Mouse (Mus musculus) forebrain, embryonic 10.5 days (tissue): ENCODE results near the gene Bloc1s1. TPM values are rescaled to one million over a fixed set of nuclear protein-coding genes. Genes with fewer than 3 reads are reported as not detected.
A peak's percentile ranks its signal among the peaks of the same experiment; 100 is the strongest.

Experiments
- DNase-seq: peaks from one replicate; pipeline ENCODE4 v3.0.0-alpha.2; 2017; ENCODE audit warnings: low spot score; ENCODE audit errors: extremely low spot score
- H3K27ac ChIP-seq: fragments of 300-500 bp; sonication (generic); 2 replicates; pipeline ENCODE4 v1.5.1; 2016; ENCODE audit warnings: mild to moderate bottlenecking
- H3K27me3 ChIP-seq: fragments of 300-500 bp; sonication (generic); 2 replicates; pipeline ENCODE4 v1.6.1; 2016; ENCODE audit warnings: mild to moderate bottlenecking; ENCODE audit not compliant: poor library complexity, severe bottlenecking
- H3K36me3 ChIP-seq: fragments of 300-500 bp; sonication (generic); replicated peaks from 2 replicates; pipeline ENCODE4 v1.6.1; 2016; ENCODE audit warnings: mild to moderate bottlenecking, moderate library complexity
- H3K4me1 ChIP-seq: fragments of 300-500 bp; sonication (generic); 2 replicates; pipeline ENCODE4 v1.6.1; 2016
- H3K4me3 ChIP-seq: fragments of 300-500 bp; sonication (generic); 2 replicates; pipeline ENCODE4 v1.5.1; 2016; ENCODE audit warnings: mild to moderate bottlenecking, moderate library complexity
- H3K9me3 ChIP-seq: fragments of 300-500 bp; sonication (generic); 2 replicates; pipeline ENCODE4 v1.6.1; 2016; ENCODE audit warnings: mild to moderate bottlenecking, moderate library complexity
- WGBS: fragments of 180-500 bp; shearing (Covaris S2); methylation state at CpG from one replicate; pipeline ENCODE4 v1.1.7; 2016; 5-methylcytosine and 5-hydroxymethylcytosine counted together
- polyA plus RNA-seq: library from polyadenylated mRNA; unstranded; fragments of >200 nt; fragmentation: Nextera tagmentation; extraction: Ambion mirVana; gene quantifications from 2 replicates; pipeline ENCODE4 v1.2.1, GENCODE M21; 2016

Bloc1s1 gene
- polyA plus RNA-seq, 1 experiment from 2014 or later = 178 TPM

GRCm38 (mm10) chr10:128896807-128897206 is 27.0 kb downstream of the Bloc1s1 start:
- DNase-seq = no peak
- 52% methylated on average over 1 of the region's 1 CpGs for WGBS
- Histone ChIP-seq H3K27me3 (peaks cover 52% of the 10 kb centered on the region), H3K9me3 (no peaks in the 10 kb centered on the region), H3K36me3 (no peaks in the 10 kb centered on the region), H3K27ac (no peak overlapping the region), H3K4me1 (peaks cover 27% of the 10 kb centered on the region), H3K4me3 (no peak overlapping the region)

- Histone ChIP-seq H3K27ac (no peak overlapping the region), H3K27me3 (peaks cover 52% of the 10 kb centered on the region), H3K4me1 (peaks cover 27% of the 10 kb centered on the region), H3K36me3 (no peaks in the 10 kb centered on the region), H3K9me3 (no peaks in the 10 kb centered on the region), H3K4me3 (peak overlapping the region; percentile 25)
- DNase-seq = no peak
- WGBS = 2% methylated on average over 17 of the region's 17 CpGs
These were observed 27.7 kb downstream of the Bloc1s1 start for GRCm38 (mm10) chr10:128895952-128896693.

- Histone ChIP-seq H3K9me3 (no peaks in the 10 kb centered on the region), H3K36me3 (no peaks in the 10 kb centered on the region), H3K27ac (no peak overlapping the region), H3K4me1 (peaks cover 31% of the 10 kb centered on the region), H3K27me3 (peaks cover 52% of the 10 kb centered on the region), H3K4me3 (peak overlapping the region; percentile 25)
- under 1% methylated on average over 9 of the region's 9 CpGs for WGBS
- peak; percentile 72 for DNase-seq
These were observed 28.4 kb downstream of the Bloc1s1 start for GRCm38 (mm10) chr10:128895437-128895836.

GRCm38 (mm10) chr10:128892246-128892645 is 31.6 kb downstream of the Bloc1s1 start:
- peaks cover 44% of the 10 kb centered on the region for H3K27me3 ChIP-seq
- no peaks in the 10 kb centered on the region for H3K9me3 ChIP-seq
- H3K36me3 ChIP-seq = peaks cover 9% of the 10 kb centered on the region
- H3K27ac ChIP-seq = peak overlapping the region; percentile 93
- H3K4me3 ChIP-seq = peak overlapping the region; percentile 89
- WGBS = 1% methylated on average over 9 of the region's 9 CpGs
- H3K4me1 ChIP-seq = peaks cover 62% of the 10 kb centered on the region
- peak; percentile 51 for DNase-seq

GRCm38 (mm10) chr10:128891296-128892094 is 32.3 kb downstream of the Bloc1s1 start, which contains the start of gene Gdf11:
TSS of gene Gdf11 (minus strand) at chr10:128891718.
- 2% methylated on average over 59 of the region's 89 CpGs for WGBS
- DNase-seq = peak; percentile 85
- Histone ChIP-seq H3K9me3 (no peaks in the 10 kb centered on the region), H3K27ac (peak within 1 kb of the TSS; percentile 93), H3K4me3 (peak within 1 kb of the TSS; percentile 89), H3K27me3 (peaks cover 36% of the 10 kb centered on the region), H3K4me1 (peaks cover 59% of the 10 kb centered on the region), H3K36me3 (peaks cover 17% of the 10 kb centered on the region)

GRCm38 (mm10) chr10:128890383-128891295 is 33.2 kb downstream of the Bloc1s1 start:
- Histone ChIP-seq H3K36me3 (peaks cover 25% of the 10 kb centered on the region), H3K27ac (peak overlapping the region; percentile 93), H3K4me3 (peak overlapping the region; percentile 89), H3K4me1 (peaks cover 55% of the 10 kb centered on the region), H3K27me3 (peaks cover 28% of the 10 kb centered on the region), H3K9me3 (no peaks in the 10 kb centered on the region)
- WGBS = under 1% methylated on average over 40 of the region's 40 CpGs
- DNase-seq = peak; percentile 40

GRCm38 (mm10) chr10:128889846-128890245 is 34.0 kb downstream of the Bloc1s1 start:
- Histone ChIP-seq H3K27ac (peak overlapping the region; percentile 93), H3K4me1 (peaks cover 54% of the 10 kb centered on the region), H3K36me3 (peaks cover 33% of the 10 kb centered on the region), H3K9me3 (no peaks in the 10 kb centered on the region), H3K27me3 (peaks cover 26% of the 10 kb centered on the region), H3K4me3 (peak overlapping the region; percentile 89)
- WGBS = 6% methylated on average over 1 of the region's 2 CpGs
- DNase-seq = no peak

DNA sequence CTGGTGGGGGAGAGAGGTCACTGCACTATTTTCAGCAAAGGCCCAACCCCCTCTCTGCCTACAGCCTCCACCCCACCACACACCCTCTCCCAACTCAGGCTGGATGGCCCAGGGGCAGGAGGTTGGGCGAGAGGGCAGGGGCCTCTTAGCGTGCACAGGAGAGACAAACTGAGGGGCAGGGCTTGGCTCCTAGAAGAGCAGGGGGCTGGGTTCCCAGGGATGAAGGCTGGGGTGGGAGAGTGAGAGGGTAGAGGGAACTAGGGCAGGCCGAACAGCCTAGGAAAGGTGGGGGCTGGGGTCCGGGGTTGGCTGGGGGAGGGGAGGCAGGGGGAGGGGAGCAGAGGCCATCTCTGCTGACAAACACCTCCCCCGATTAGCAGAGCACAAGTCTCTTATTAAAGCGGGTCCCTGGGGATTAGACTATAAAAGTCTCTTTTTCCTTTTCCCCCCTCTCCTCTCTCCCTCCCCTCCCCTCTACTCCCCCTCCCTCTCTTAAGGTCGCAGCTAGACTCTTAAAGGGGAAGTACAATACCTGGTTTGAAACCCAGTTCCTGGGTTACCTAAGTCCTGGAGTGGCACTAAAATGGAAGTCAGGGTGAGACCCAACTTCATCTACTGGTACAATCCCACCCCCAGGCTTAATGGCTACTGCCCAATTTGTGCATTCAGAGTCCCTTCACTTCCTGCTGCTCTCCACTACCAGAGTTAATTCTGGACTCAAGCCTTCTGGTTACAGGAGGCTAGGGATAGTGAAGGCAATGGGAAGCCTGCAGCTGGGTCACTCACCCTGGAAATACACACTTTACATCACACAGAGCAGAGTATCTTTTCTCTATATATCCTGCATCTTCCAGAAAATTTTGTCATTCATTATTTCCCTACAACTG is 34.7 kb downstream of the Bloc1s1 start:
- Histone ChIP-seq H3K4me1 (peaks cover 54% of the 10 kb centered on the region), H3K9me3 (no peaks in the 10 kb centered on the region), H3K36me3 (peaks cover 40% of the 10 kb centered on the region), H3K27me3 (peaks cover 19% of the 10 kb centered on the region), H3K27ac (peak overlapping the region; percentile 93), H3K4me3 (peak overlapping the region; percentile 89)
- 0% methylated on average over 7 of the region's 7 CpGs for WGBS
- peak; percentile 84 for DNase-seq

DNA sequence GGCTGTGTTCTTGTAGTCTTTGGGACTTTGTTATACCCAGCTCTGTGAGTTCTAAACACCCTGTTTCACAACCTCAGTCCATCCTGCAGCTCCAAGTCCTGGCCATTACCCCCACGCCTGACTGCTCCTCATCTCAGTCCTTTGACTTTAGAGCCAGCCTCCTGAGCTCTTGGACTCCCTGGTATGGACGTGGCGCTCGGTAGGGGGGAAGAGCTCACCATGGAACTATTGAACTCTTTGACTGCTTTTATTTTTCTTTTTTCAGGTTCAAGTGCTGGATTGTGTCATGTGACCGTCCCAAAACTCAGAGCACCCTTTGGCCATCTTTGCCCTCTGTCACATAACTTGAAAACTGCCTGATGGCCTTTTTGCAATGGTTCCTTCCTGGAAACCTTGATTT is 41.8 kb downstream of the Bloc1s1 start:
- Histone ChIP-seq H3K4me1 (peaks cover 7% of the 10 kb centered on the region), H3K4me3 (no peak overlapping the region), H3K9me3 (no peaks in the 10 kb centered on the region), H3K36me3 (peaks cover 99% of the 10 kb centered on the region), H3K27ac (no peak overlapping the region), H3K27me3 (no peaks in the 10 kb centered on the region)
- no peak for DNase-seq
- WGBS = 81% methylated on average over 5 of the region's 5 CpGs

DNA sequence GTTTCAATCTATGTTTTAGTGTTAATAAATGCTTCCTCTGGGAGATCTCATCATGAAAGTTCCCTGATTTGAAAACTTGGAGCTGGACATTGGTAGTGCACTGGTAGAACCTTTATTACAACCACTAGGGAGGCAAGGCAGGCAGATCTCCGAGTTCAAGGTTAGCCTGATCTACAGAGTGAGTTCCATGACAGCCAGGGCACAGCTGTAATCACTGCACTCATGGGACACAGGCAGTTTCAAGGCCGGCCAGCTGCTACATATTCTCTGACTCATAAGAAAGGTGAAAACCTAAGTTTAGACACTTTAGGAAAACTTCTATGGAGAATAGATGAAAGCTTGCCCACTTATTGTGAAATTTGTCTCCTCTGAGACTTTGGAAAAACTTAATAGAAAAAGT is 45.0 kb downstream of the Bloc1s1 start:
- Histone ChIP-seq H3K4me1 (peaks cover 3% of the 10 kb centered on the region; the same call in 1 of the 2 replicates), H3K36me3 (peaks cover 99% of the 10 kb centered on the region), H3K9me3 (no peaks in the 10 kb centered on the region), H3K27me3 (no peaks in the 10 kb centered on the region), H3K27ac (no peak overlapping the region), H3K4me3 (no peak overlapping the region)
- no peak for DNase-seq
- WGBS = 91% methylated on average over 2 of the region's 2 CpGs

DNA sequence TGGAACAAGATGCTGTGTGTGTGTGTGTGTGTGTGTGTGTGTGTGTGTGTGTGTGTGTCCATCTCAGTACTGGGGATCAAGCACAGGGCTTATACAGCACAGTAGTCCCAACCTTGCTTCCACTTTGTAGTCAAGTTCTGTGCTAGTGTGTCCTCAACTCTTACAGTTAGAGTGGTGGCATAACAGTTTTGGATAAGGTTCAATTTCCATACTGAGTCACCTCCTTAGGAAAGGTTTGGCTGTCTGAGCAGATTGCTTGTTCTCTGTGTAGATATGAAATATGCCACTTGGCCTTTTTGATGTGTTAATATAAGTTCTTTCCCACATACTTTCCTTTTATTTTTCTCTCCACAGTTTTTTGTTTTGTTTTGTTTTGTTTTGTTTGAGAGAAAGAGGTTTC is 45.5 kb downstream of the Bloc1s1 start:
- Histone ChIP-seq H3K4me3 (no peak overlapping the region), H3K9me3 (no peaks in the 10 kb centered on the region), H3K27ac (no peak overlapping the region), H3K36me3 (peaks cover 99% of the 10 kb centered on the region), H3K27me3 (no peaks in the 10 kb centered on the region), H3K4me1 (peaks cover 3% of the 10 kb centered on the region; the same call in 1 of the 2 replicates)
- no peak for DNase-seq
